Mouse (Mus musculus) heart, postnatal 0 days (tissue): ENCODE results near the gene Lrpprc. TPM values are rescaled to one million over a fixed set of nuclear protein-coding genes. Genes with fewer than 3 reads are reported as not detected.

Source experiments
- ATAC-seq: fragments of 200-750 bp; cut with Nextera tagmentation; 2 replicates; pipeline ENCODE4 v1.8.0; 2017; ENCODE audit warnings: low read depth, moderate number of reproducible peaks, moderate library complexity; ENCODE audit not compliant: insufficient read depth
- DNase-seq: peaks from one replicate; pipeline ENCODE4 v3.0.0-alpha.2; 2016; ENCODE audit warnings: low spot score
- H3K27ac ChIP-seq: fragments of 300-500 bp; sonication (generic); 2 replicates; pipeline ENCODE4 v1.5.1; 2014; ENCODE audit warnings: low read depth, mild to moderate bottlenecking
- H3K27me3 ChIP-seq: fragments of 300-500 bp; sonication (generic); 2 replicates; pipeline ENCODE4 v1.6.1; 2014; ENCODE audit warnings: low read length, mixed read lengths; ENCODE audit not compliant: control insufficient read depth, insufficient read depth
- H3K36me3 ChIP-seq: fragments of 300-500 bp; sonication (generic); replicated peaks from 2 replicates; pipeline ENCODE4 v1.6.1; 2014; ENCODE audit warnings: low read length, mixed read lengths; ENCODE audit not compliant: control insufficient read depth, insufficient read depth
- H3K4me1 ChIP-seq: fragments of 300-500 bp; sonication (generic); 2 replicates; pipeline ENCODE4 v1.6.1; 2014; ENCODE audit warnings: antibody characterized with exemption; ENCODE audit not compliant: control insufficient read depth, insufficient read depth
- H3K4me2 ChIP-seq: fragments of 300-500 bp; sonication (generic); 2 replicates; pipeline ENCODE4 v1.6.1; 2014; ENCODE audit warnings: low read depth, mild to moderate bottlenecking, low read length, moderate library complexity
- H3K4me3 ChIP-seq: fragments of 300-500 bp; sonication (generic); 2 replicates; pipeline ENCODE4 v1.5.1; 2014; ENCODE audit warnings: low read depth, low read length
- H3K9ac ChIP-seq: fragments of 300-500 bp; sonication (generic); replicated peaks from 2 replicates; pipeline ENCODE4 v1.6.1; 2014; ENCODE audit warnings: low read depth, low read length, mixed read lengths
- H3K9me3 ChIP-seq: fragments of 300-500 bp; sonication (generic); replicated peaks from 2 replicates; pipeline ENCODE4 v1.6.1; 2016; ENCODE audit warnings: low read length; ENCODE audit not compliant: control insufficient read depth
- CTCF ChIP-seq: IDR thresholded peaks from 2 replicates; pipeline ENCODE4 v1.5.1; 2016; ENCODE audit warnings: antibody characterized with exemption, control low read depth, low read depth
- EP300 ChIP-seq: IDR thresholded peaks from 2 replicates; pipeline ENCODE4 v1.6.1; 2016; ENCODE audit warnings: antibody characterized with exemption, low read depth
- WGBS: fragments of 180-500 bp; shearing (Covaris S2); extraction: QIAGEN DNeasy Blood & Tissue Kit; methylation state at CpG from one replicate; pipeline ENCODE4 v1.1.7; 2014; 5-methylcytosine and 5-hydroxymethylcytosine counted together
- polyA plus RNA-seq: library from polyadenylated mRNA; unstranded; fragments of >200 nt; fragmentation: Nextera tagmentation; extraction: Ambion mirVana; gene quantifications from 2 replicates; pipeline ENCODE4 v1.2.1, GENCODE M21; 2015
- total RNA-seq: library from RNA; depleted of rRNA; stranded (reverse); fragments of >200 nt; gene quantifications from 2 replicates; pipeline ENCODE4 v1.2.3, GENCODE M21; 2014; ENCODE audit warnings: low replicate concordance

Gene Lrpprc
- total and polyA plus RNA-seq, 2 experiments from 2014 or later, result 68.0 to 94.6 TPM

DNA sequence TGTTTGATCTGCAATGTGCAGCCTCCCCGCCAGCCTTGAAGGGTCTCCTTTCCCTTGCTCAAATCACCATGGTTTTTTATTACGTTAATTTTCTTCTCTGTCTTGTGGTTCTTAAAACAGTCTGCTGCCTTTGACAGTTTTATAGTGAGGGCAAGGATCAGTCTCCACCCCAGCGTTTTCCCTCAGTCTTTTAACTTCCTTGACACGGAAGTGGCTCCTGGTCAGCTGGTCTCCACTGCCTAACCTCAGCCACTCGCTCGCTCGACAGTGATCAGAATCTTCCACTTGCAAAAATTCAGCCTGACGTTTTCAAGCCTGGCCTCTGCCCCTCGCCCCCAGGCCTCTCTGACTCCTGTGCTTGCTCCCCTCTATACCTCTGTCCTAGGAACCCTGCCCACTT is 124.9 kb downstream of the Lrpprc start:
- Histone ChIP-seq H3K4me3 (no peak overlapping the region), H3K9me3 (no peaks in the 10 kb centered on the region), H3K4me2 (no peak overlapping the region), H3K27ac (no peak overlapping the region), H3K9ac (no peak overlapping the region), H3K36me3 (no peaks in the 10 kb centered on the region), H3K27me3 (no peaks in the 10 kb centered on the region), H3K4me1 (peaks cover 6% of the 10 kb centered on the region; the same call in 1 of the 2 replicates)
- TF ChIP-seq EP300 (no peak), CTCF (no peak)
- ATAC-seq, result no peak
- WGBS, result 41% methylated on average over 9 of the region's 9 CpGs
- no peak for DNase-seq

DNA sequence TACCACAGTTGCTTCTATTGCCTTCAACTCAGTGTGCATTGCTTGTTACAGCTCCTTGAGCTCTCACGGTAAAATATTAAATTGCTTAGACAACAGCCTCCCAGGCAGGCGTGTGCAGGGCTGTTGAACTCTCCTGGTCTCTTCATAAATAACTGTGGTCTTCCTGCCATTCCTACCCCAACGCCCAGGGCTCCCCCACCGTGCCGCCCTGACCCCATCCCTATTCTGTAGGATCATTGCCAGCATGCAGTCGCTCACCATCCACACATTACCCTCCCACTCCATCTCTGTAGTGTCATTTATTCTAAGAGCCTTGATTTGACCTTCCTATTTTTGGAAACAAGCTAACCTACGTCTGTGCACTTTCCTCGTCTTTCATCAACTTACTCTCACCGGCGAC is 125.5 kb downstream of the Lrpprc start:
- peaks cover 6% of the 10 kb centered on the region; the same call in 1 of the 2 replicates for H3K4me1 ChIP-seq
- no peaks in the 10 kb centered on the region for H3K27me3 ChIP-seq
- H3K9me3 ChIP-seq, result no peaks in the 10 kb centered on the region
- H3K27ac ChIP-seq, result no peak overlapping the region
- no peak overlapping the region for H3K4me3 ChIP-seq
- no peak overlapping the region for H3K4me2 ChIP-seq
- no peaks in the 10 kb centered on the region for H3K36me3 ChIP-seq
- TF ChIP-seq CTCF, result no peak
- TF ChIP-seq EP300, result no peak
- WGBS, result 32% methylated on average over 10 of the region's 10 CpGs
- H3K9ac ChIP-seq, result no peak overlapping the region
- ATAC-seq (no peak), DNase-seq (no peak)

GRCm38 (mm10) chr17:84658951-84659350 is 131.6 kb downstream of the Lrpprc start:
- no peak overlapping the region for H3K4me3 ChIP-seq
- ATAC-seq (no peak), DNase-seq (no peak)
- H3K27me3 ChIP-seq, result no peaks in the 10 kb centered on the region
- H3K9ac ChIP-seq, result no peak overlapping the region
- 78% methylated on average over 8 of the region's 8 CpGs for WGBS
- H3K9me3 ChIP-seq, result no peaks in the 10 kb centered on the region
- no peak overlapping the region for H3K27ac ChIP-seq
- no peak for TF ChIP-seq EP300
- no peak for TF ChIP-seq CTCF
- no peak overlapping the region for H3K4me2 ChIP-seq
- H3K36me3 ChIP-seq, result no peaks in the 10 kb centered on the region
- H3K4me1 ChIP-seq, result no peaks in the 10 kb centered on the region

DNA sequence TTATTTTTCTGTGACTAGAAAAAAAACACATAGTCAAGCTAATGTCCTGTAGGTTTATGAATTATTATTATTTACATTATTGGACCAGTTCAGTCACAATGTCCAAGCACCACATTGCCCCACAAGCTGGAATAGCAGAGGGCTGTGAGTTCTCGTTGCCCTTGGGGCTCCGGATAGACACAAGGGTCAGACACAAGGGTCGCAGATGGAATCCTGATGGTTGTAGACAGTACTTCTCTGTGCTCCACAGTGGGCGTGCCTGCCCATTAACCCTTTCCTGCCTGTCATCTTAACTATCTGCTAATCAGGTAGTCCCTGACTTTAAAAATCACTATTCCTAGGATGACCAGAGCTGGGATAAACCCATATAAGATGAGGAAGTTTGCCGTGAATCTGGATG is 132.4 kb downstream of the Lrpprc start:
- no peak overlapping the region for H3K4me2 ChIP-seq
- DNase-seq (no peak), ATAC-seq (no peak)
- H3K9ac ChIP-seq, result no peak overlapping the region
- no peaks in the 10 kb centered on the region for H3K36me3 ChIP-seq
- no peak overlapping the region for H3K27ac ChIP-seq
- 36% methylated on average over 5 of the region's 5 CpGs for WGBS
- TF ChIP-seq CTCF (no peak), EP300 (no peak)
- H3K9me3 ChIP-seq, result no peaks in the 10 kb centered on the region
- H3K4me1 ChIP-seq, result no peaks in the 10 kb centered on the region
- H3K27me3 ChIP-seq, result no peaks in the 10 kb centered on the region
- no peak overlapping the region for H3K4me3 ChIP-seq

GRCm38 (mm10) chr17:84657782-84658181 is 132.8 kb downstream of the Lrpprc start:
- TF ChIP-seq CTCF, result no peak
- no peak for TF ChIP-seq EP300
- Histone ChIP-seq H3K9ac (no peak overlapping the region), H3K4me1 (no peaks in the 10 kb centered on the region), H3K9me3 (no peaks in the 10 kb centered on the region), H3K4me2 (no peak overlapping the region), H3K27ac (no peak overlapping the region), H3K4me3 (no peak overlapping the region), H3K36me3 (no peaks in the 10 kb centered on the region), H3K27me3 (no peaks in the 10 kb centered on the region)
- DNase-seq (no peak), ATAC-seq (no peak)
- WGBS, result 73% methylated on average over 7 of the region's 7 CpGs

DNA sequence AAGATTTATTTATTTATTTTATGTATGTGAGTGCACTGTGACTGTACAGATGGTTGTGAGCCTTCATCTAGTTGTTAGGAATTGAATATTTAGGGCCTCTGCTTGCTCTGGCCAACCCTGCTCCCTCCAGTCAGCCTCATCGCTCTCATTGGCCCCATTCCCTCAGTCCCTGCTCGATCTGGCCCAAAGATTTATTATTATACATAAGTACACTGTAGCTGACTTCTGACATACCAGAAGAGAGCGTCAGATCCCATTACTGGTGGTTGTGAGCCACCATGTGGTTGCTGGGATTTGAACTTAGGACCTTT is 133.2 kb downstream of the Lrpprc start:
- 69% methylated on average over 3 of the region's 3 CpGs for whole genome bisulfite sequencing
- DNase-seq, result no peak

More for the DNA sequence above, 133.2 kb downstream of the Lrpprc start:
- Histone ChIP-seq H3K9ac (no peak overlapping the region), H3K27me3 (no peaks in the 10 kb centered on the region), H3K4me2 (no peak overlapping the region), H3K36me3 (no peaks in the 10 kb centered on the region), H3K4me1 (no peaks in the 10 kb centered on the region), H3K9me3 (no peaks in the 10 kb centered on the region), H3K4me3 (no peak overlapping the region), H3K27ac (no peak overlapping the region)
- no peak for ATAC-seq
- TF ChIP-seq CTCF, result no peak
- no peak for TF ChIP-seq EP300
